7 mouse cellular contexts compared by ENCODE assay signal in genomic region chrX:150956016-150956415, GRCm38 (mm10).
A peak's percentile ranks its signal among the peaks of the same experiment; 100 is the strongest.
DNase-seq lines count a peak whose midpoint lies in the region; ATAC-seq and TF ChIP-seq lines count a peak whose summit lies in the region.

No protein-coding gene starts in this region.

- H3K9ac ChIP-seq in liver, embryonic 11.5 days (ENCODE audit: low read depth, low read length): no peak overlapping the region
- H3K9ac ChIP-seq in forebrain, embryonic 16.5 days (replicated peaks; ENCODE audit: low read depth, low read length): no peak overlapping the region
- H3K9ac ChIP-seq in limb, embryonic 14.5 days (ENCODE audit: low read depth, low read length, severe bottlenecking): 0 out of 2 replicates have a peak overlapping the region, but pooled peaks have one; percentile 16
- no peak overlapping the region for H3K9ac ChIP-seq in stomach, embryonic 14.5 days (replicated peaks; ENCODE audit: low read depth, low read length)

- H3K4me3 ChIP-seq in liver, embryonic 11.5 days (ENCODE audit: low read depth, low read length): no peak overlapping the region
- H3K4me3 ChIP-seq in forebrain, embryonic 16.5 days (replicated peaks; ENCODE audit: low read length): no peak overlapping the region
- peak overlapping the region; percentile 18; the same call in 1 of the 2 replicates for H3K4me3 ChIP-seq in limb, embryonic 14.5 days (replicated peaks; ENCODE audit: low read length)
- H3K4me3 ChIP-seq in stomach, embryonic 14.5 days (ENCODE audit: low read depth, low read length): no peak overlapping the region

- no peaks in the 10 kb centered on the region for H3K27me3 ChIP-seq in liver, embryonic 11.5 days (replicated peaks; ENCODE audit: control insufficient read depth, insufficient read depth, low read length)
- no peaks in the 10 kb centered on the region for H3K27me3 ChIP-seq in forebrain, embryonic 16.5 days (replicated peaks; ENCODE audit: control insufficient read depth, insufficient read depth, low read length)
- no peaks in the 10 kb centered on the region for H3K27me3 ChIP-seq in limb, embryonic 14.5 days (ENCODE audit: control insufficient read depth, insufficient read depth, low read length)
- H3K27me3 ChIP-seq in stomach, embryonic 14.5 days (ENCODE audit: control insufficient read depth, insufficient read depth, low read length): no peaks in the 10 kb centered on the region

- WGBS in liver, embryonic 11.5 days: 62% methylated on average over 1 of the region's 1 CpGs
- 33% methylated on average over 1 of the region's 1 CpGs for WGBS in forebrain, embryonic 16.5 days
- 64% methylated on average over 1 of the region's 1 CpGs for WGBS in limb, embryonic 14.5 days
- WGBS in stomach, embryonic 14.5 days: 50% methylated on average over 1 of the region's 1 CpGs

- no peak for TF ChIP-seq POLR2A in limb, embryonic 14.5 days (IDR thresholded peaks at IDR 0.05; ENCODE audit: borderline replicate concordance, extremely low read depth, insufficient read depth, insufficient read length)

- H3K9me3 ChIP-seq in liver, embryonic 11.5 days (ENCODE audit: control insufficient read depth, low read length): no peaks in the 10 kb centered on the region
- no peaks in the 10 kb centered on the region for H3K9me3 ChIP-seq in forebrain, embryonic 16.5 days (ENCODE audit: control insufficient read depth, low read length)
- H3K9me3 ChIP-seq in limb, embryonic 14.5 days (ENCODE audit: control insufficient read depth, low read length): no peaks in the 10 kb centered on the region
- H3K9me3 ChIP-seq in stomach, embryonic 14.5 days (ENCODE audit: control insufficient read depth, low read depth, low read length): no peaks in the 10 kb centered on the region

- H3K27ac ChIP-seq in liver, embryonic 11.5 days (ENCODE audit: low read depth, low read length): no peak overlapping the region
- H3K27ac ChIP-seq in forebrain, embryonic 16.5 days (ENCODE audit: low read length): no peak overlapping the region; the same call in 1 of the 2 replicates
- H3K27ac ChIP-seq in limb, embryonic 14.5 days (replicated peaks; ENCODE audit: low read depth, low read length): peak overlapping the region; percentile 84; the same call in 1 of the 2 replicates
- peak overlapping the region; percentile 68; the same call in 1 of the 2 replicates for H3K27ac ChIP-seq in stomach, embryonic 14.5 days (ENCODE audit: low read length)

- H3K4me1 ChIP-seq in liver, embryonic 11.5 days (replicated peaks; ENCODE audit: control insufficient read depth, insufficient read depth, low read length): no peaks in the 10 kb centered on the region
- no peaks in the 10 kb centered on the region for H3K4me1 ChIP-seq in forebrain, embryonic 16.5 days (replicated peaks; ENCODE audit: control insufficient read depth, insufficient read depth, low read length)
- no peaks in the 10 kb centered on the region for H3K4me1 ChIP-seq in limb, embryonic 14.5 days (ENCODE audit: control insufficient read depth, insufficient read depth, low read length)
- no peaks in the 10 kb centered on the region for H3K4me1 ChIP-seq in stomach, embryonic 14.5 days (ENCODE audit: control insufficient read depth, insufficient read depth, low read length)

- H3K4me2 ChIP-seq in liver, embryonic 11.5 days: peak overlapping the region; percentile 54
- H3K4me2 ChIP-seq in forebrain, embryonic 16.5 days (ENCODE audit: low read length): peak overlapping the region; percentile 50
- H3K4me2 ChIP-seq in limb, embryonic 14.5 days (replicated peaks; ENCODE audit: low read depth, low read length, severe bottlenecking): peak overlapping the region; percentile 29
- peak overlapping the region; percentile 27 for H3K4me2 ChIP-seq in stomach, embryonic 14.5 days (replicated peaks; ENCODE audit: low read depth, low read length)

- no peak for ATAC-seq in liver, embryonic 11.5 days (replicated peaks; ENCODE audit: low FRiP score)
- 0 out of 2 replicates have a peak, but pooled peaks have one; percentile 35 for ATAC-seq in forebrain, embryonic 16.5 days
- peak; percentile 19; the same call in 1 of the 2 replicates for ATAC-seq in limb, embryonic 14.5 days (ENCODE audit: low FRiP score, low read depth)
- ATAC-seq in stomach, embryonic 14.5 days (ENCODE audit: insufficient number of reproducible peaks, insufficient read depth, low FRiP score, low read depth): no peak

- DNase-seq in liver, embryonic 11.5 days (ENCODE audit: low spot score): no peak
- DNase-seq in liver: no peak
- DNase-seq in limb, embryonic 14.5 days (ENCODE audit: low spot score): peak; percentile 14
- DNase-seq in cerebellum, postnatal 25 days: no peak
- no peak for DNase-seq in gastrocnemius, postnatal 4 days (ENCODE audit: low spot score in 2 of 2)

- H3K36me3 ChIP-seq in liver, embryonic 11.5 days (ENCODE audit: control insufficient read depth, insufficient read depth, low read length): no peaks in the 10 kb centered on the region
- no peaks in the 10 kb centered on the region for H3K36me3 ChIP-seq in forebrain, embryonic 16.5 days (ENCODE audit: control insufficient read depth, insufficient read depth)
- H3K36me3 ChIP-seq in limb, embryonic 14.5 days (ENCODE audit: control insufficient read depth, insufficient read depth, low read length): no peaks in the 10 kb centered on the region
- no peaks in the 10 kb centered on the region for H3K36me3 ChIP-seq in stomach, embryonic 14.5 days (ENCODE audit: control insufficient read depth, insufficient read depth, low read length)

Comparison
In these comparisons a context has a peak if more than half of its experiments do, and no peak if none do; other contexts are left out.
1. ATAC-seq: peak in forebrain, embryonic 16.5 days (single experiment) and limb, embryonic 14.5 days (single experiment); none in liver, embryonic 11.5 days (single experiment) and stomach, embryonic 14.5 days (single experiment).
2. H3K27ac ChIP-seq: peak in limb, embryonic 14.5 days (single experiment) and stomach, embryonic 14.5 days (single experiment); none in liver, embryonic 11.5 days (single experiment) and forebrain, embryonic 16.5 days (single experiment).
3. Peak in every context shown above with its lines, with median percentiles within 50 percentile points of each other: H3K4me2 ChIP-seq.